Mouse (Mus musculus): ENCODE data around the gene Glud1. TPM values are rescaled to one million over a fixed set of nuclear protein-coding genes. Genes with fewer than 3 reads are reported as not detected.

The Glud1 gene
- 38.5 and 40.5 TPM in 2 replicates for total RNA-seq (2014; fragmentation: Nextera tagmentation)
- total RNA-seq (2017), result 34.3 and 37.8 TPM in 2 replicates

DNA sequence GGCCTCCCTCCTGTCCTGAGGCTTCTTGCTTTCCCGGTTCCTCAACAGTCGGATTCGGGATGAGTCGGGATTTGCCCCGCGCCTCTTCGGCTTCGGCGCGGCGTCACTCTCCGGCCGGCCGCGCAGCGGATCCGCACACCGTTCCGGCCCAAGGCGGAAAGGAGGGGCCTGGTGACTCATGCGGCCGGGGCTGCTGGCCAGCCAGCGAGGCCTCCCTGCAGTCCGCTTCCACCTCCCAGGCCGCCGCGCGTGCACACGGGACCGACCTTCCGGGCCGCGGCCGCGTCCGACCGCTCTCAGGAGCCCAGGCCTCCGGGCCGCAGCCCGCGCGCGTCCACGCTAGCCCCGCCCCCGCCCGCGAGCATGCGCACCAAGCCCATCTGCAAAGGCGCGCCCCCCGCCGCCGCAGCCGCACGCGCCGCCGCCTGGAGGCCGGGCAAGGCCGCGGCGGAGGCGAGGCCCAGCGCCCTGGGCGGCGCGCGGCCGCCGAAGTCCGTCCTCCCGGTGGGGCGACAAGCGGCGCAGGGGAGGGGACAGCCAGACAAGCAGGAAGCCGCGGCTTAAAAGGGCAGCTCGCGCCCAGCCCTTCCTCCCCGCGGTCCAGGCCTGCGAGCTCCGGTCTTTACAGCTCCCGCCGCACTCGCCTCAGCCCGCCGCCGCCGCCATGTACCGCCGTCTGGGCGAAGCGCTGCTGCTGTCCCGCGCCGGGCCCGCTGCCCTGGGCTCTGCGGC is at the start of gene Glud1, which contains the start of gene Shld2:
TSS of gene Glud1 (plus strand) at position 494 of the 732 bp plus-strand sequence.
TSS of gene Shld2 (minus strand) at position 260 of the 732 bp plus-strand sequence.
- peak; percentile 87 for ATAC-seq (replicated peaks; ENCODE audit: low FRiP score, low TSS enrichment, poor library complexity, severe bottlenecking)

DNA sequence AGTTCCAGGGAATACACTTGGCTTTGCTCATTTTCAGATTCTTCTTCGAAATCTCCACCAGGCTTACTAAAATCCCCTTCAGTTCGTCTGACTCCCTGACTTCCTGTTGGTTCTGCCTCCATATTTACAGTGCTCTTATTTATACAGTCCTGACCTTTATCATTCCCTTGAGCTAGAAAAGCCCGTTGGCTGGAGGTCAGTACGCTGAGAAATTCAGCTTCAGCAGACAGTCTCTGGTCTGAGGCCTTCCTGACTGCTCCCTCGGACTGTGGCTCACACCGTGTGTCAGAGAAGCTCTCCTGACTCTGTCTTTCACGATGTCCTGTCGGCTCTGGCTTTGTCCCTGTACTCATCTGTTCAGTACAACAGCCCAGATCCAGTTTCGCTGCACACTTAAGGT is 42.5 kb upstream of the Glud1 start:
- ATAC-seq (replicated peaks; ENCODE audit: low FRiP score, low TSS enrichment, poor library complexity, severe bottlenecking), result no peak

GRCm38 (mm10) chr14:34273280-34273679 is 37.2 kb upstream of the Glud1 start:
- ATAC-seq (replicated peaks; ENCODE audit: low FRiP score, low TSS enrichment, poor library complexity, severe bottlenecking), result 0 out of 2 replicates have a peak, but pooled peaks have one; percentile 57

GRCm38 (mm10) chr14:34274141-34274540 is 36.4 kb upstream of the Glud1 start:
- ATAC-seq (replicated peaks; ENCODE audit: low FRiP score, low TSS enrichment, poor library complexity, severe bottlenecking), result no peak

GRCm38 (mm10) chr14:34275225-34275624 is 35.3 kb upstream of the Glud1 start:
- ATAC-seq (replicated peaks; ENCODE audit: low FRiP score, low TSS enrichment, poor library complexity, severe bottlenecking), result no peak

DNA sequence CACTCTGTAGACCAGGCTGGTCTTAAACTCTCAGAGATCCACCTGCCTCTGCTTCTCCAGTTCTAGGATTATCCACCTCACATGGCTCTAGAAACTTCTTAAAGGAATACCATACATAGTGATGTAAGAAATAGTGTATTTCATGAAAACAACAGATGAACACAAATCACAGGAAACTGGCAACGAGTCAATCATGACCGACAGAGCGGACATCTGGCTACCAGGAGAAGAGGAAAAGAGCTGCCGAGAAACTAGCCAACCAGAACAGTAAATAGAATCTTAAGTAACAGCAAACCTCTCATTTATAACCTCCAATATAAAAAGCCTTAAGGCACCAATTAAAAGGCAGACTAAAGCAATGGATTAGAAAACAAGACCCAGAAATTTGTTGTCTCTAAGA is 30.8 kb upstream of the Glud1 start:
- no peak for ATAC-seq (replicated peaks; ENCODE audit: low FRiP score, low TSS enrichment, poor library complexity, severe bottlenecking)

- no peak for ATAC-seq (replicated peaks; ENCODE audit: low FRiP score, low TSS enrichment, poor library complexity, severe bottlenecking)
Measured at GRCm38 (mm10) chr14:34280798-34281197, 29.7 kb upstream of the Glud1 start.

- ATAC-seq (replicated peaks; ENCODE audit: low FRiP score, low TSS enrichment, poor library complexity, severe bottlenecking), result no peak
Measured at GRCm38 (mm10) chr14:34281736-34282269, 28.7 kb upstream of the Glud1 start.

GRCm38 (mm10) chr14:34288396-34288795 is 22.1 kb upstream of the Glud1 start:
- no peak for ATAC-seq (replicated peaks; ENCODE audit: low FRiP score, low TSS enrichment, poor library complexity, severe bottlenecking)

DNA sequence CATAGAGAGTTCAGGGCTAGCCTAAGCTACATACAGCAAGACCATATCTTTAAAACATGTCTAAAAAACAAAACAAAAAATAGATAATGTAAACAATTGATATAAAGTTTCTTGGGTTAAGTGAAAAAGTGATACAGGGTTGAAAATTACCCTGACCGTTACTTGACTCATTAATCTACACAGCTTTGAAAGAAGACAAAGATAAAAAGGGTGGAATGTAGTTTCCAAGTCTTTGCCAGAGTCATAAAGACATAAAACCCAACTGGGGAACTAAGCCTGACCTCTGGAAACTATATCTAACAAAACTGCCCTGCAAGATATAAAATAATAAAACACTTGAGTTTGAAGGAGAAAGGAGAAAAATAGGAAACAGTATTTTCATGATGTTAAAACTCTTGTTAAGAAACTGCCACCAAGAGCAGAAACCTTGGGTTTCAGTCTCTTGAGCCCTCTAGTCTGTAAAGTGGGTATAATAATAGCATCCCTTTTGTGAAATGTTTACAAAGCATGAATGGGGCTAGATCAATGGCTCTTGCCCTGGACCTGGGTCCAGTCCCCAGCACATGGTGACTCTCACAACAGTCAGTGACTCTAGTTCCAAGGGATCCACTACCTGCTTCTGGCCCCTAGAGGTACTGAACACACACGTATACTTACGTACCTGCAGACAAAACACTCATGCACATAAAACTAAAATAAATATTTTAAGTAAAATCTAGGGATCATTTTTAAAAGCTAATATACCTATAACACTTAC is 21.1 kb upstream of the Glud1 start:
- ATAC-seq (replicated peaks; ENCODE audit: low FRiP score, low TSS enrichment, poor library complexity, severe bottlenecking), result no peak

DNA sequence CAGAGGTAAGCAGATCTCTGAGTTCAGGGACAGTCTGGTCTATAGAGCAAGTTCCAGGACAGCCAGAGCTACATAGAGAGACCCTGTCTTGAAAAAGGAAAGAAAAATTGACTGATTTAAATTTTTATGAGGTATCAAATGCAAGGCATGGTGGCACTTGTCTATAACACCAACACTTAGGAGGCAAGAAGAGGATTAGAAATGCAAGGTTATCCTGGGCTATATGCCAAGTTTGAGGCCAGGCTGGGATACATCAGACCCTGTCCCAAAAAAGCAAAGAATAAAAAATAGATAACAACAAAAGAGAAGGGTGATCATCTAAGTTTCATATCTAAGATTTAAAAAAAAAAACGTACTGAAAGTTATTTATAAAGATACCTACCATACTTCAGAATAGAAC is 20.3 kb upstream of the Glud1 start:
- no peak for ATAC-seq (replicated peaks; ENCODE audit: low FRiP score, low TSS enrichment, poor library complexity, severe bottlenecking)

DNA sequence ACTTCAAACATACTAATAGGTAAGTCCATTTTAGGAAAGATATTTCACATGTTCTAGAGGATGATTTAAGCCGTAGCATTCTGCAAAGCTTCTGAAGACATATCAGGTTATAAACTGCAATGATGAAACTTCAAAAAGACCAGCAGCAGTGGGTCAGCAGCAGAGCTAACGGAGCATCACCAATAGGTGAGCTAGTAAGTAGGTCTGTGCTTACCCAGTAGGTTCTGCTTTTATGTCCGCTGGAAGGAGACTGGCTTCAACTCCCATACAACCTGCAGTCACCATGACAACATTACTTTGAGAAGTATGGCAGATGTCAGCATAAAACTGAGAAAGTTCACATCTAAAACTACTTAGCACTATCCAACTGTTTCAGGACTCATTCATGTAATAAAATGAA is 16.9 kb upstream of the Glud1 start:
- ATAC-seq (replicated peaks; ENCODE audit: low FRiP score, low TSS enrichment, poor library complexity, severe bottlenecking), result no peak

DNA sequence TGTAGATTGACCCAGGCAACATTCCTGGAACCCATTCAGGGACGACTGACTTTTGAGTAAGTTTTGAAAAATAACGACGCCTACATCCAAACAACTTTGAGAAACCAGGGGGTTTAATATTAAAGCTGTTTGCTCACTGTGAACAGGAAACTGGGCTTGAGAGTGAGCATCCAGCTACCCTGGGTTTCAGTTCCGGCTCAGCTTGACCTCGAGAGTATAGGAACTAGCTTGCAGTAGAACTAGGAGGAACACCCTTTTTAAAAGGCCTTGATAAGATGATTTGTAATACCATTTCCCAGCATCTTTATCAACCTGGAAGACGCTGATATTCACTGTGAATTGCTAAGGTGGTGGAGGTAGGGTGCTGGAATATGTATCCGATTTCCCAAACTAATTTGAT is 14.2 kb upstream of the Glud1 start:
- no peak for ATAC-seq (replicated peaks; ENCODE audit: low FRiP score, low TSS enrichment, poor library complexity, severe bottlenecking)

DNA sequence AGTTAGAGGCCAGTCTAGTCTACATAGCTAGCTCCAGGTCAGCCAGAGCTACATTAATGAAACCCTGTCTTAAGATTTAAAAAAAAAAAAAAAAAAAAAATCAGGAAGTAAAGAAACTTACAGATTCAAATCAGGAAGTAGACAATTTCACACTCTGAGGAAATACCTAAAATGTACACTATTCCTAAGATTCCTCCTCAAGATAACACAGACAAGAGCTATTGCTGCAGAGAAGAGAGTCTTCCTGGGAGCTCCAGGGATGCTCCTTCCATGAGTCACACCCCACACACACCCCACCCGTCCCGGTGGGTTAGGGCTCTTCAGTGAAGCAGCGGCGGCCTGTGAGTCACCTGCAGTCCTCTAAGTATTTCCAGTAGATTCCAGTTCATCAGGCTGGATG is 13.5 kb upstream of the Glud1 start:
- no peak for ATAC-seq (replicated peaks; ENCODE audit: low FRiP score, low TSS enrichment, poor library complexity, severe bottlenecking)

GRCm38 (mm10) chr14:34297634-34298033 is 12.9 kb upstream of the Glud1 start:
- ATAC-seq (replicated peaks; ENCODE audit: low FRiP score, low TSS enrichment, poor library complexity, severe bottlenecking), result no peak

DNA sequence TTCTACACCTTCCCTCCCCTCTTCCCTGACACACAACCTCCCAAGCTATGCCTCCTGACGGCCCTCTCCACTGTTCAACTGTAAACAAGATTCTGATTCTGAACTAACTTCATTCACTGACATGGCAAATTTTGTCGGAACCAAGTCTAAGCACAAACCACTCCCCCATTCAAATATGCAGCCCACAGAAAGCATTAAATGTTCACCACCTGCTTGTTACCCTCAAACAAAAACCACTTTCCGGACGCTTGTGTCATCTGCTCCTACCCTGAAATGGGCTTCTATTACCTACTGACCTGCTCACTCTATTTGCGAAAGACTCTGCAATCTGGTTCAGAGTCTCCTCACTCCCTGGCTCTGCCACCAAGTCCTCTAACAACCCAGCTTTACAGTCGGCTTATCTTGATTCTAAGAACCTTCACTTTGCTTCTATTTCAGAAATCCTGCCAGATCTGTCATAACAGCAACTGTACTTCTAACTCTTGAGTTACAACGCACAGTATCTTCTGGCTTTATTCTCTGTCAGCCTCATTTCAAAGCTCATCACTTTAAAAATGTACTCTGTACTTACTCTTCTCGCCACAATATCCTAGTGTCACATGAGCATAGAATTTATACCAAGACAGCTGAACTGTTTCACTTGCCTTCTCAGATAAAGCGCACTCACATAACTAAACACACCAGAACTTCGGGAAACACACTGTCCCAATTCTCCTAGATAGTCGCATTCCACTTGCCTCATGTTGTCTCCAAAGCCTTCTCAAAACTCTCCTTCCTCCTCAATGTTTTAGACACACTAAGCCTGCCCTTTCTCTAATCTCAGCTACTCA is 11.4 kb upstream of the Glud1 start:
- peak; percentile 47; the same call in 1 of the 2 replicates for ATAC-seq (replicated peaks; ENCODE audit: low FRiP score, low TSS enrichment, poor library complexity, severe bottlenecking)

GRCm38 (mm10) chr14:34302681-34303242 is 7.8 kb upstream of the Glud1 start:
- no peak for ATAC-seq (replicated peaks; ENCODE audit: low FRiP score, low TSS enrichment, poor library complexity, severe bottlenecking)

DNA sequence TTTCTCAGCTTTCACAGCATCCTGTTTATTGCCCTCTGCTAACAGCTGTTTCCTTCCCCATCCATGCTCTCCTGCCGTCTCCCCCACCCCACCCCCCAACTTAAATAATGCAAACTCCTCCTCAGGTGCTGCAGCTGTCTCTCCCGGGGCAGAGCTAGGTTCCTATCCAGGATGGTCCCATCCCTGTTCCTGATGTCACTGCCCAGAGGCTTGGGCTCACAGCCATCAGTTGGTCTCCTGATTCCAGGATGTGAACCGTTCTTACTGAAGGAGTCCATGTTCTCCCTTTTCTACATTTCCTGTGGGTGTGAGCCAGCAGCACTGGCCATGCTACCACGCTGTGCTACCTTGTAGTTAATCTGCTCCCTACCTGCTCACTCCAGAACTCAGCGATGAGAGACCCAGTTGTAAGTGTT is 7.3 kb upstream of the Glud1 start:
- no peak for ATAC-seq (replicated peaks; ENCODE audit: low FRiP score, low TSS enrichment, poor library complexity, severe bottlenecking)

DNA sequence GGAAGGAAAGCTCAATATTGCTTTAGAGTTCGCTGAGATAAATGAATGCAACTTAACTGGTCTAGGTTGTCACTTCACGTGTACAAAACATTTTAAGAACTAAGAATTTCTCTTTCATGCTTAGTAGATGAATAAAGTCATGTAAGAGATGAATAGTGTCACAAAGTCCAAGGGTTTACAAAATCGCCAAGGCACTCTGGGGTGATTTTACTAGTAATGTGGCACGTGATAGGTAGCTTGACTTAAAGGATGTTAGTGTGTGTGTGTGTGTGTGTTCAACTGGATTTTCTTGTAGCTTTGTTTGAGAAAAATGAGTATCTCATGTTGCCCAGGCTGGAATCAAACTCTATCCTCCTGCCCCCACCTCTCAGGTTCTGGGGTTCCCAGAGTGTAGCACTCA is 1.3 kb upstream of the Glud1 start:
- no peak for ATAC-seq (replicated peaks; ENCODE audit: low FRiP score, low TSS enrichment, poor library complexity, severe bottlenecking)
